Mouse (Mus musculus): ENCODE data around the gene Gpatch2. TPM values are rescaled to one million over a fixed set of nuclear protein-coding genes. Genes with fewer than 3 reads are reported as not detected.

Gpatch2 gene
- polyA plus RNA-seq, 1 experiment from 2014 or later: 23.2 TPM

DNA sequence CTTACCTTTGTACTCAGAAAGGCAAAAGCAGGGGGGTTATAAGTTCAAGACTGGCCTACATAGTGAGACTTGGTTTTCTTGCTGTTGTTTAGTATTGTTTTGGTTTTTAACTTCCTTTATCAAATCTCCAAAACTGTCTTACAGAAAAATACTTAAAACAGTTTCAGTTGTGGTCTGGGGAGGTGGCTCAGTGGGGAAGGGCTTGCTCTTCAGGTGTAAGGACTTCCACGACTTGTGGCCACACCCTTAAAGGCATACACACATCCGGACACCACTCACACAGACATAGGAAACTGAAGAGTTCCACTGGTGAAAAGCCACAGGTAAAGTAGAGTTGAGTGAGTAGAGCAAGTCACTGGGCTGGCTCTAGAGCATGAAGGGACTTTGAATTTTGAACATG, 93.2 kb downstream of the Gpatch2 start:
- Histone ChIP-seq H3K9ac (ENCODE audit: low read depth, low read length) (no peak overlapping the region), H3K27me3 (ENCODE audit: control insufficient read depth, insufficient read depth, low read length) (no peaks in the 10 kb centered on the region), H3K4me2 (replicated peaks; ENCODE audit: low read depth, low read length) (no peak overlapping the region), H3K4me3 (ENCODE audit: low read length) (no peak overlapping the region), H3K4me1 (ENCODE audit: control insufficient read depth, insufficient read depth, low read length) (no peaks in the 10 kb centered on the region), H3K27ac (ENCODE audit: low read depth, low read length) (no peak overlapping the region), H3K36me3 (ENCODE audit: control insufficient read depth, insufficient read depth, low read length) (no peaks in the 10 kb centered on the region), H3K9me3 (ENCODE audit: control insufficient read depth, low read length) (no peaks in the 10 kb centered on the region)
- WGBS: 80% methylated on average over 2 of the region's 2 CpGs
- ATAC-seq (ENCODE audit: low FRiP score, low TSS enrichment): no peak

DNA sequence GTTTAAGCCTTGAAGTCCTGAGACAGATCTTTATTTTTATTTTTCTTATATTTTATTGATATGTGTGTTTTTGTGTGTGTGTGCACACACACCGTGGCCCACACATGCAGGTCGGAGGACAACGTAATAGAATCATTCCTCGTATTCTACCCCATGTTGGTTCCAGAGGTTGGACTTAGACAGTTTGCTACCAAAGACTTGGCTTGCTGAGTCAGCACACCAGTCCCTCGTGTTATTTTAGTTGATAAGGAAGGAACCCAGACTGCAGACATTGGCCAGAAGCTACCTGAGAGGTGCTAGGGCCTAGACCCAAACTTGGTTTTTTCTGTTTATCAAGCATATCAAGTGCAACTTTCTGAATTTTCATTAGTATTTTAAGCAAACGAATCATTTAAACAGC, 95.8 kb downstream of the Gpatch2 start:
- Histone ChIP-seq H3K9ac (ENCODE audit: low read depth, low read length) (no peak overlapping the region), H3K27me3 (ENCODE audit: control insufficient read depth, insufficient read depth, low read length) (no peaks in the 10 kb centered on the region), H3K4me3 (ENCODE audit: low read length) (no peak overlapping the region), H3K9me3 (ENCODE audit: control insufficient read depth, low read length) (no peaks in the 10 kb centered on the region), H3K4me2 (replicated peaks; ENCODE audit: low read depth, low read length) (no peak overlapping the region), H3K27ac (ENCODE audit: low read depth, low read length) (no peak overlapping the region), H3K36me3 (ENCODE audit: control insufficient read depth, insufficient read depth, low read length) (no peaks in the 10 kb centered on the region), H3K4me1 (ENCODE audit: control insufficient read depth, insufficient read depth, low read length) (no peaks in the 10 kb centered on the region)
- WGBS: 87% methylated on average over 6 of the region's 6 CpGs
- no peak for ATAC-seq (ENCODE audit: low FRiP score, low TSS enrichment)

DNA sequence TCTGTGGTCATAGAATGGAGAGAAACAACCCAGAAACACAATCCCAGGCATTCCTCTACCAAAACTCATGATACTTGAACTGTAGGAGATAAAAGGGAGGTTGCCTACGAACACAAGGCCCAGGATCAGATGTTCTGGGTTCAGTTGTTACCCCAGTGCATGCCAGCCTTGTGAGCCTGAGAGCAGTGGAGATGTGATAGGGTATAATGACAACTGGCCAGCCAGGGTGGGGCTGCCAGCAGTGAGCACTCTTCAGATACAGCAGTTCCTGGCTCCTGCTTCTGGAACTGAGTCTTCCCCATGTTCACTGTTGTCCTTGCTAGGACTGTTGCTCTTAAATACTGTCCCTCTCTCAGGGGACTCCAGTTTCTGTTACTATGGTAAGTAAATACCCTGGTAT, 98.0 kb downstream of the Gpatch2 start:
- Histone ChIP-seq H3K4me3 (ENCODE audit: low read length) (no peak overlapping the region), H3K27me3 (ENCODE audit: control insufficient read depth, insufficient read depth, low read length) (no peaks in the 10 kb centered on the region), H3K4me2 (replicated peaks; ENCODE audit: low read depth, low read length) (no peak overlapping the region), H3K4me1 (ENCODE audit: control insufficient read depth, insufficient read depth, low read length) (no peaks in the 10 kb centered on the region), H3K36me3 (ENCODE audit: control insufficient read depth, insufficient read depth, low read length) (no peaks in the 10 kb centered on the region), H3K27ac (ENCODE audit: low read depth, low read length) (no peak overlapping the region), H3K9ac (ENCODE audit: low read depth, low read length) (no peak overlapping the region), H3K9me3 (ENCODE audit: control insufficient read depth, low read length) (no peaks in the 10 kb centered on the region)
- no peak for ATAC-seq (ENCODE audit: low FRiP score, low TSS enrichment)
- 93% methylated on average over 1 of the region's 1 CpGs for WGBS

DNA sequence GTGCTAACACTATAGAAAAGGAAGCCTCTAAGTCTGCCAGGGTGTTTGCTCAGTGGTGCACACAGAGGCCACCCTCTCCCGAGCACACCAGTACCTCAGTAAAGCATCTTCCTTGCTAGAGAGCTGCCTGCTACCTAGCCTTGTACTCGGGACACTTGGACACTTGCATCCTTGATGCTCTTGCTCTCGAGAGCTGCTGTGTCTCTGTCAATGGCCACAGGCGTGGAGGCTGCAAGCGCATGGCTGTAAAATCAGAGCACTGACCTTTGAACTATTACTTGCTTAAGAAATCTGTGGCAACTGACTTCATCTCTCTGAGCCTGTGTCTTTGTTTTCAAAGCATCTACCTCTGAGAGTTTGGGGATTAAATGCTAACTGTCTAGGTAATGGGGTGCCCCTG, 98.5 kb downstream of the Gpatch2 start:
- Histone ChIP-seq H3K4me1 (ENCODE audit: control insufficient read depth, insufficient read depth, low read length) (no peaks in the 10 kb centered on the region), H3K27me3 (ENCODE audit: control insufficient read depth, insufficient read depth, low read length) (no peaks in the 10 kb centered on the region), H3K9me3 (ENCODE audit: control insufficient read depth, low read length) (no peaks in the 10 kb centered on the region), H3K4me3 (ENCODE audit: low read length) (no peak overlapping the region), H3K4me2 (replicated peaks; ENCODE audit: low read depth, low read length) (no peak overlapping the region), H3K9ac (ENCODE audit: low read depth, low read length) (no peak overlapping the region), H3K36me3 (ENCODE audit: control insufficient read depth, insufficient read depth, low read length) (no peaks in the 10 kb centered on the region), H3K27ac (ENCODE audit: low read depth, low read length) (no peak overlapping the region)
- 68% methylated on average over 5 of the region's 5 CpGs for WGBS
- ATAC-seq (ENCODE audit: low FRiP score, low TSS enrichment): no peak

DNA sequence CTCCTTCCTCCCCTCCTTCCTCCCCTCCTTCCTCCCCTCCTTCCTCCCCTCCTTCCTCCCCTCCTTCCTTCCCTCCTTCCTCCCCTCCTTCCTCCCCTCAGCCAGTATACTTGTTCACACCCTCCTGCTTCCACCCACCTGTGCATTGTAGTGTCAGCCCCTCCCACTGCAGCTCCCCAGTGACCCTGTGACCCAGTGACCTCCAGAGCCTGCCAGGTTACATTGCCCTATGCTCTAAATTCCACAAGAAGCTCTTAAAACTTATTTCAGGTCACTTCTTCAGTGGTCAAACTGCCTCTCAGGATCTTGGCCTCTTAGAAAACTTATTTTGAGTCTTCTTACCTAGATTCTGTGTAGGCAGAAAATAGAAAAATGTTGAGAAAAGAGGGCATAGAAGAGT, 99.2 kb downstream of the Gpatch2 start:
- Histone ChIP-seq H3K4me1 (ENCODE audit: control insufficient read depth, insufficient read depth, low read length) (no peaks in the 10 kb centered on the region), H3K4me2 (replicated peaks; ENCODE audit: low read depth, low read length) (no peak overlapping the region), H3K9ac (ENCODE audit: low read depth, low read length) (no peak overlapping the region)

DNA sequence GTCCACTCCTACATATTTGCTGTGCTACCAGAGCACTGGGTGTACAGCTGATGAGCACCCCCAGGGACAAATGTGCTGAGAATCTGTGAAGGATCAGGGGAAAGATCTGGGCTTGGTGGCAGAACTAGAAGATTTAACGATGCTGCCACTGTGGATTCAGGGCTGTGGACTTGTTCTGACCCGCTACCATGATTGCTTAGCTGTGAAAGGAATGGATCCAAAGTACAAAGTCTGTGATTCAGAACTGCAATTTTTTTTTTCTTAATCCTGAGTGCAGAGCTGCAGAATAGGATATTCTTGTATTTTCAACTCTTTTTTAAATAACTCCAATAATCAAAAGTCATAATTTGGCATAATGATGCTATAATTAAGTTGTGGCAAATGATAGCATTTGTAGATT, 100.5 kb downstream of the Gpatch2 start:
- ATAC-seq (ENCODE audit: low FRiP score, low TSS enrichment): no peak
- Histone ChIP-seq H3K36me3 (ENCODE audit: control insufficient read depth, insufficient read depth, low read length) (no peaks in the 10 kb centered on the region), H3K27ac (ENCODE audit: low read depth, low read length) (no peak overlapping the region), H3K4me3 (ENCODE audit: low read length) (no peak overlapping the region), H3K4me1 (ENCODE audit: control insufficient read depth, insufficient read depth, low read length) (no peaks in the 10 kb centered on the region), H3K4me2 (replicated peaks; ENCODE audit: low read depth, low read length) (no peak overlapping the region), H3K27me3 (ENCODE audit: control insufficient read depth, insufficient read depth, low read length) (no peaks in the 10 kb centered on the region), H3K9me3 (ENCODE audit: control insufficient read depth, low read length) (no peaks in the 10 kb centered on the region), H3K9ac (ENCODE audit: low read depth, low read length) (no peak overlapping the region)
- WGBS: 95% methylated on average over 2 of the region's 2 CpGs

More for the DNA sequence above, 99.2 kb downstream of the Gpatch2 start:
- no peaks in the 10 kb centered on the region for H3K9me3 ChIP-seq (ENCODE audit: control insufficient read depth, low read length)
- H3K27ac ChIP-seq (ENCODE audit: low read depth, low read length): no peak overlapping the region
- no peaks in the 10 kb centered on the region for H3K27me3 ChIP-seq (ENCODE audit: control insufficient read depth, insufficient read depth, low read length)
- H3K36me3 ChIP-seq (ENCODE audit: control insufficient read depth, insufficient read depth, low read length): no peaks in the 10 kb centered on the region
- no peak overlapping the region for H3K4me3 ChIP-seq (ENCODE audit: low read length)
- ATAC-seq (ENCODE audit: low FRiP score, low TSS enrichment): no peak

- H3K4me1 ChIP-seq (ENCODE audit: control insufficient read depth, insufficient read depth, low read length): no peaks in the 10 kb centered on the region
- no peaks in the 10 kb centered on the region for H3K9me3 ChIP-seq (ENCODE audit: control insufficient read depth, low read length)
- H3K9ac ChIP-seq (ENCODE audit: low read depth, low read length): no peak overlapping the region
- no peak overlapping the region for H3K4me3 ChIP-seq (ENCODE audit: low read length)
- WGBS: 86% methylated on average over 8 of the region's 8 CpGs
- H3K4me2 ChIP-seq (replicated peaks; ENCODE audit: low read depth, low read length): no peak overlapping the region
- no peak for ATAC-seq (ENCODE audit: low FRiP score, low TSS enrichment)
- H3K27ac ChIP-seq (ENCODE audit: low read depth, low read length): no peak overlapping the region
- no peaks in the 10 kb centered on the region for H3K36me3 ChIP-seq (ENCODE audit: control insufficient read depth, insufficient read depth, low read length)
- no peaks in the 10 kb centered on the region for H3K27me3 ChIP-seq (ENCODE audit: control insufficient read depth, insufficient read depth, low read length)
These were observed 101.2 kb downstream of the Gpatch2 start for GRCm38 (mm10) chr1:187316555-187316954.

- 91% methylated on average over 3 of the region's 3 CpGs for WGBS
- Histone ChIP-seq H3K4me2 (replicated peaks; ENCODE audit: low read depth, low read length) (no peak overlapping the region), H3K4me3 (ENCODE audit: low read length) (no peak overlapping the region), H3K9me3 (ENCODE audit: control insufficient read depth, low read length) (no peaks in the 10 kb centered on the region), H3K9ac (ENCODE audit: low read depth, low read length) (no peak overlapping the region), H3K36me3 (ENCODE audit: control insufficient read depth, insufficient read depth, low read length) (no peaks in the 10 kb centered on the region; the same call in 1 of the 2 replicates), H3K27me3 (ENCODE audit: control insufficient read depth, insufficient read depth, low read length) (no peaks in the 10 kb centered on the region), H3K27ac (ENCODE audit: low read depth, low read length) (no peak overlapping the region), H3K4me1 (ENCODE audit: control insufficient read depth, insufficient read depth, low read length) (no peaks in the 10 kb centered on the region)
- no peak for ATAC-seq (ENCODE audit: low FRiP score, low TSS enrichment)
These were observed 106.5 kb downstream of the Gpatch2 start for GRCm38 (mm10) chr1:187321814-187322213.

DNA sequence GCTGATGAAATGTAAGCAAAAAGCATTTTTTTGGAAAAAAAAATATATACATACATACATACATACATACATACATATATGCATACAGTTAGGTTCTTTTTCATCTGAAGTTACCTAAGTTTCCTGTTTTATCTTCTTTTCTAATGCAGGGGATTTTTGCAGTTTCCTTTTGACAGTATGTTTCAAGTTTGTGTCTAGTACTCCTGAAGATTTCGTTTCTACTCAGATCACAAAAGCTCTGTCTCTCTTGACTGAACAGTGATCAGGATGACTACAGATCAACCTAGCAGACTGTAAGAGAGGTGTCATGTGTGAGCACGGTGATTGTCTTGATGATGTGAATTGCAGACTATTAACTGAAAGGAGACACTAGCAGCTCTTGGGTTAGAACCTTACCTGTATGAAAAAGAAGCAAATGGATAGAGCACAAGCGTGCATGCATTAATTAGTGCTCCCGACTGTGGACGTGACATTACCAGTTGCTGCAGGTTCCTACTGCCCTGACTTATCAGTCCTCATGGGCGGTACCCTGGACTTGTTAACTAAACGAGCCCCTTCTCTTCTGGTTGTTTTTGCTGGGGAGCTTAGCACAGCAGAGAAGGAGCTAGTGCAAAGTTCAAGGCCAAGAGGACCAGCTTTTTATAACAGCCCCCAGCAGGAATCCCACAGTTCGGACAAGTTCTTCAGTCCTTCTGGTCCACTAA, 107.3 kb downstream of the Gpatch2 start:
- WGBS: 83% methylated on average over 8 of the region's 8 CpGs
- H3K27ac ChIP-seq (ENCODE audit: low read depth, low read length): no peak overlapping the region
- no peak overlapping the region for H3K9ac ChIP-seq (ENCODE audit: low read depth, low read length)
- no peaks in the 10 kb centered on the region for H3K9me3 ChIP-seq (ENCODE audit: control insufficient read depth, low read length)
- no peak for ATAC-seq (ENCODE audit: low FRiP score, low TSS enrichment)
- H3K27me3 ChIP-seq (ENCODE audit: control insufficient read depth, insufficient read depth, low read length): no peaks in the 10 kb centered on the region
- no peak overlapping the region for H3K4me2 ChIP-seq (replicated peaks; ENCODE audit: low read depth, low read length)
- no peaks in the 10 kb centered on the region; the same call in 1 of the 2 replicates for H3K36me3 ChIP-seq (ENCODE audit: control insufficient read depth, insufficient read depth, low read length)
- no peaks in the 10 kb centered on the region for H3K4me1 ChIP-seq (ENCODE audit: control insufficient read depth, insufficient read depth, low read length)
- no peak overlapping the region for H3K4me3 ChIP-seq (ENCODE audit: low read length)

Data from kidney, embryonic 14.5 days (tissue).